Mouse (Mus musculus) brain, embryonic 18.5 days (tissue): Measurements from ENCODE around the gene Olfr152.

Source experiments
- DNase-seq: peaks from one replicate; pipeline ENCODE4 v3.0.0-alpha.2; 2012; ENCODE audit warnings: low read depth, low spot score

Gene Olfr152

GRCm38 (mm10) chr2:87779183-87779582 lies at the start of gene Olfr152:
Gene Olfr152 (plus strand): TSS chr2:87779483.
- DNase-seq = no peak

GRCm38 (mm10) chr2:87739878-87740277 lies 39.4 kb upstream of the Olfr152 start, which contains the start of gene Olfr1138:
Gene Olfr1138 (minus strand): TSS chr2:87739978.
- no peak for DNase-seq

DNA sequence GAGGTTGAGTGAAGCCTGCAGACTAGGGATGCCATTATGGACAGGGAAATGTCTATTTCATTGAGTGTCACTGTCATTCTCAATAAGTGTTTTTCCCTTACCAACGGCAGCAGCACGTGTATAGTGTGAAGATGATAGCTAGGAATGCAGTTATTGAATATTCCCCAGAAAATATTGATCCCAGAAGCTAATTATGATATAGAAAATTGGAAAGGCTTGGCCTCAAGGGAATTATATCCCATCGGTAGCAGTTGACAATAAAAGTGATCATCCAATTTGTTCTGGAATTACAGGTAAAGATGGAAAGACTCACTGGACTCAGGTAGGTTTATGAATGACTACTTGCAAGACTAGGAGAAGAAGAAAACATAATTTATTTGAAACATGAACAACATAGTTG lies 35.8 kb upstream of the Olfr152 start, which contains the start of gene Olfr1140:
TSS of gene Olfr1140 (plus strand) at position 301 of the 400 bp plus-strand sequence.
- no peak for DNase-seq

DNA sequence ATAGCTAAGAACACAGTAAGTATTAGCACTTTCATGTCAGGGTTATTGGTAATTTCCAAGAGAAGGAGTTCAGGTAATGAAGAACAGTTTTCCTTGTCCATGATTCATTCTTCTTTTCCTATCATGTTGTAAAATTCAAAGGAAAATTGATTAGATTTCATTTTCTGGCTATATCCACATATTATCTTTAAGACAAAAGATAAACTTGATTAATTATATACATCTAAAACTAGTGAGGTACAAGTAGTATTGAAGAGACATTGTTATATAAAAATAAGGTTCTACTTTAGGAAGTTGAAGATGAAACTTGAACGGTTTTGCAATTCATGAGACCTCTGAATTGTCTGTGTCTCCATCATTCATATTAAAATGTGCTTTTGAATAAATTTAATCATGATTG lies 25.4 kb upstream of the Olfr152 start, which contains the start of gene Olfr1141:
TSS of gene Olfr1141 (minus strand) at position 101 of the 400 bp plus-strand sequence.
- DNase-seq = no peak

- DNase-seq = no peak
Observed at GRCm38 (mm10) chr2:87776143-87776542, 3.1 kb upstream of the Olfr152 start.

- no peak for DNase-seq
Observed at GRCm38 (mm10) chr2:87800292-87800691, 21.0 kb downstream of the Olfr152 start, which contains the start of gene Olfr1143. Gene Olfr1143 (plus strand): TSS chr2:87800592.

DNA sequence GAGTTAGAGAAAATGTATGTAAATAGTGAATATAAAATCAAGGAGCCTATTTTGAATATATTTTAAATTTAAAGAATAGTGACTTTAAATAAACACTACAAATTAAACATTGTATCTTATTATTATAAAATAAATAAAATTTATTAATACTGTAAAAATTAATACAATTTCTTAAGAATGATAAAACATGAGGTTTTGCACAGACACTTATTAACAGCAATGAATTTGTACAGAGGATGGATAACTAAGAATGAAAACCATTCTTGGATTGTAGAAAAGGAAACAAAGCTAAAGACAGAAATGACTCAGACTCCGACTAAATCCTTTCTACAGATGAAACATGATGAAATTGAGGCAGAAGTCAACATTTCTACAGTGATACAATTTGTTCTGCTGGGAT lies 30.2 kb downstream of the Olfr152 start, which contains the start of gene Olfr1145:
TSS of gene Olfr1145 (plus strand) at position 301 of the 400 bp plus-strand sequence.
- DNase-seq = no peak

DNA sequence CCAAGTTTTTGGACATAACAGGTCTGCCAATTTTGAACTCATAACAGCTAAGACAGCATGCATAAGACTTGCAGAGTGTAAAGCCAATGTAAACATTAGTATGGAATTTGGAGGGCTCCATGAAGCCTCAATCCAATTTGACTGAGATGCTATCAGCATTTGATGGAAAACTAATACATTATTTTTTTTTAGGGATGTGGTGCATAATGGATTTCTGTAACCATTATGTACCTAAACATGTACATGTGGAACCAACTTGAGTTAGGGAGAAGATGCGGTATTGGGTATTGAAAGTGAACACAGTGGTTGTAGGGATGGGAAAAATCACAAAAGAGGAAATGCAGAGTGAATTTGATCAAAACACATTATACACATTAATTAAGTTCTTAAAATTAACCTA lies 51.0 kb downstream of the Olfr152 start, which contains the start of gene Olfr1148:
TSS of gene Olfr1148 (plus strand) at position 301 of the 400 bp plus-strand sequence.
- DNase-seq = no peak
